Mouse (Mus musculus): ENCODE data around the gene Pcgf1. TPM values are rescaled to one million over a fixed set of nuclear protein-coding genes. Genes with fewer than 3 reads are reported as not detected.

Pcgf1 gene
- polyA plus RNA-seq, 1 experiment from 2014 or later: 19.3 TPM

GRCm38 (mm10) chr6:83043561-83043960, 34.1 kb upstream of the Pcgf1 start:
- DNase-seq (no peak), ATAC-seq (ENCODE audit: low read depth) (no peak)
- 65% methylated on average over 6 of the region's 6 CpGs for WGBS (ENCODE audit: insufficient replicate concordance)
- H3K27me3 ChIP-seq: no peaks in the 10 kb centered on the region
- no peak overlapping the region for H3K4me2 ChIP-seq
- H3K36me3 ChIP-seq: no peaks in the 10 kb centered on the region
- no peak overlapping the region for H3K4me3 ChIP-seq (replicated peaks)
- 0 out of 2 replicates have a peak overlapping the region, but pooled peaks have one; percentile 21 for H3K27ac ChIP-seq
- peaks cover 28% of the 10 kb centered on the region for H3K4me1 ChIP-seq (replicated peaks)
- H3K9me3 ChIP-seq (replicated peaks): no peaks in the 10 kb centered on the region
- H3K9ac ChIP-seq: no peak overlapping the region

- H3K4me3 ChIP-seq (replicated peaks): no peak overlapping the region
- H3K4me2 ChIP-seq: no peak overlapping the region
- no peak overlapping the region for H3K27ac ChIP-seq
- 72% methylated on average over 5 of the region's 5 CpGs for WGBS (ENCODE audit: insufficient replicate concordance)
- H3K4me1 ChIP-seq (replicated peaks): peaks cover 24% of the 10 kb centered on the region
- H3K9ac ChIP-seq: no peak overlapping the region
- no peak for ATAC-seq (ENCODE audit: low read depth)
- no peaks in the 10 kb centered on the region for H3K9me3 ChIP-seq (replicated peaks)
- no peak for DNase-seq
- H3K27me3 ChIP-seq: no peaks in the 10 kb centered on the region
- no peaks in the 10 kb centered on the region for H3K36me3 ChIP-seq
These were observed 33.7 kb upstream of the Pcgf1 start for GRCm38 (mm10) chr6:83043993-83044392.

GRCm38 (mm10) chr6:83044742-83045141, 32.9 kb upstream of the Pcgf1 start:
- WGBS (ENCODE audit: insufficient replicate concordance): 66% methylated on average over 9 of the region's 9 CpGs
- no peak for DNase-seq
- no peak overlapping the region for H3K9ac ChIP-seq
- no peaks in the 10 kb centered on the region for H3K36me3 ChIP-seq
- no peaks in the 10 kb centered on the region for H3K27me3 ChIP-seq
- no peak overlapping the region for H3K4me3 ChIP-seq (replicated peaks)
- H3K9me3 ChIP-seq (replicated peaks): no peaks in the 10 kb centered on the region
- no peak overlapping the region for H3K27ac ChIP-seq
- H3K4me1 ChIP-seq (replicated peaks): peaks cover 18% of the 10 kb centered on the region
- ATAC-seq (ENCODE audit: low read depth): no peak
- H3K4me2 ChIP-seq: no peak overlapping the region

- H3K27ac ChIP-seq: 0 out of 2 replicates have a peak overlapping the region, but pooled peaks have one; percentile 11
These were observed 28.3 kb upstream of the Pcgf1 start for GRCm38 (mm10) chr6:83049367-83049766.

GRCm38 (mm10) chr6:83053136-83053960, 24.3 kb upstream of the Pcgf1 start:
- ATAC-seq (ENCODE audit: low read depth): no peak
- H3K4me3 ChIP-seq (replicated peaks): peak overlapping the region; percentile 100
- peaks cover 53% of the 10 kb centered on the region for H3K36me3 ChIP-seq
- peak overlapping the region; percentile 100 for H3K9ac ChIP-seq
- DNase-seq: peak; percentile 41
- peak overlapping the region; percentile 97 for H3K4me2 ChIP-seq
- H3K27me3 ChIP-seq: 0 out of 2 replicates have a peak, but pooled peaks cover 2% of the 10 kb centered on the region
- peaks cover 56% of the 10 kb centered on the region for H3K4me1 ChIP-seq (replicated peaks)
- WGBS (ENCODE audit: insufficient replicate concordance): under 1% methylated on average over 26 of the region's 26 CpGs
- H3K9me3 ChIP-seq (replicated peaks): no peaks in the 10 kb centered on the region
- peak overlapping the region; percentile 97 for H3K27ac ChIP-seq

More at GRCm38 (mm10) chr6:83049367-83049766, 28.3 kb upstream of the Pcgf1 start:
- Histone ChIP-seq H3K36me3 (peaks cover 27% of the 10 kb centered on the region), H3K4me2 (no peak overlapping the region), H3K27me3 (no peaks in the 10 kb centered on the region), H3K9me3 (replicated peaks) (no peaks in the 10 kb centered on the region), H3K4me3 (replicated peaks) (no peak overlapping the region), H3K4me1 (replicated peaks) (peaks cover 37% of the 10 kb centered on the region), H3K9ac (no peak overlapping the region)
- DNase-seq (no peak), ATAC-seq (ENCODE audit: low read depth) (no peak)
- 60% methylated on average over 10 of the region's 10 CpGs for WGBS (ENCODE audit: insufficient replicate concordance)

GRCm38 (mm10) chr6:83054074-83054851, 23.4 kb upstream of the Pcgf1 start, which contains the start of gene Aup1:
Gene Aup1, plus strand, starts transcription at chr6:83054521.
- Histone ChIP-seq H3K36me3 (peaks cover 54% of the 10 kb centered on the region), H3K4me1 (replicated peaks) (peaks cover 65% of the 10 kb centered on the region), H3K9me3 (replicated peaks) (no peaks in the 10 kb centered on the region), H3K4me2 (peak within 1 kb of the TSS; percentile 97), H3K4me3 (replicated peaks) (peak within 1 kb of the TSS; percentile 100), H3K27me3 (0 out of 2 replicates have a peak, but pooled peaks cover 4% of the 10 kb centered on the region), H3K9ac (peak within 1 kb of the TSS; percentile 100), H3K27ac (peak within 1 kb of the TSS; percentile 97)
- under 1% methylated on average over 64 of the region's 64 CpGs for WGBS (ENCODE audit: insufficient replicate concordance)
- DNase-seq (peak; percentile 98), ATAC-seq (ENCODE audit: low read depth) (peak; percentile 95)

- peaks cover 65% of the 10 kb centered on the region for H3K4me1 ChIP-seq (replicated peaks)
- DNase-seq: no peak
- peaks cover 54% of the 10 kb centered on the region for H3K36me3 ChIP-seq
- H3K9me3 ChIP-seq (replicated peaks): no peaks in the 10 kb centered on the region
- peak within 1 kb of the TSS; percentile 100 for H3K4me3 ChIP-seq (replicated peaks)
- H3K4me2 ChIP-seq: peak within 1 kb of the TSS; percentile 97
- peak within 1 kb of the TSS; percentile 97 for H3K27ac ChIP-seq
- H3K9ac ChIP-seq: peak within 1 kb of the TSS; percentile 100
- under 1% methylated on average over 50 of the region's 50 CpGs for WGBS (ENCODE audit: insufficient replicate concordance)
- peaks cover 5% of the 10 kb centered on the region for H3K27me3 ChIP-seq
- ATAC-seq (ENCODE audit: low read depth): peak; percentile 14
These were observed 22.7 kb upstream of the Pcgf1 start, which contains the start of gene Htra2 for GRCm38 (mm10) chr6:83054871-83055431. Gene Htra2, minus strand, starts transcription at chr6:83055273.

GRCm38 (mm10) chr6:83057790-83058189, 19.9 kb upstream of the Pcgf1 start, which contains the start of gene Dqx1:
Gene Dqx1, plus strand, starts transcription at chr6:83057844.
- ATAC-seq (ENCODE audit: low read depth): no peak
- 73% methylated on average over 3 of the region's 3 CpGs for WGBS (ENCODE audit: insufficient replicate concordance)
- peak within 1 kb of the TSS; percentile 100 for H3K9ac ChIP-seq

GRCm38 (mm10) chr6:83058725-83059124, 18.9 kb upstream of the Pcgf1 start:
- Histone ChIP-seq H3K9me3 (replicated peaks) (no peaks in the 10 kb centered on the region), H3K36me3 (peaks cover 33% of the 10 kb centered on the region), H3K9ac (peak overlapping the region; percentile 52), H3K4me2 (peak overlapping the region; percentile 51), H3K27ac (peak overlapping the region; percentile 56; the same call in 1 of the 2 replicates), H3K4me1 (replicated peaks) (peaks cover 37% of the 10 kb centered on the region), H3K4me3 (replicated peaks) (peak overlapping the region; percentile 41), H3K27me3 (peaks cover 41% of the 10 kb centered on the region)
- 78% methylated on average over 2 of the region's 2 CpGs for WGBS (ENCODE audit: insufficient replicate concordance)
- ATAC-seq (ENCODE audit: low read depth) (no peak), DNase-seq (no peak)

More at GRCm38 (mm10) chr6:83057790-83058189, 19.9 kb upstream of the Pcgf1 start, which contains the start of gene Dqx1:
- Histone ChIP-seq H3K27me3 (peaks cover 32% of the 10 kb centered on the region), H3K9me3 (replicated peaks) (no peaks in the 10 kb centered on the region), H3K4me3 (replicated peaks) (peak within 1 kb of the TSS; percentile 100), H3K27ac (peak within 1 kb of the TSS; percentile 56), H3K4me1 (replicated peaks) (peaks cover 44% of the 10 kb centered on the region), H3K36me3 (peaks cover 33% of the 10 kb centered on the region), H3K4me2 (peak within 1 kb of the TSS; percentile 51)
- DNase-seq: no peak

GRCm38 (mm10) chr6:83065995-83066394, 11.7 kb upstream of the Pcgf1 start:
- DNase-seq (no peak), ATAC-seq (ENCODE audit: low read depth) (no peak)
- 38% methylated on average over 8 of the region's 8 CpGs for WGBS (ENCODE audit: insufficient replicate concordance)
- Histone ChIP-seq H3K9me3 (replicated peaks) (no peaks in the 10 kb centered on the region), H3K9ac (no peak overlapping the region), H3K4me3 (replicated peaks) (no peak overlapping the region), H3K27ac (no peak overlapping the region), H3K4me1 (replicated peaks) (peaks cover 28% of the 10 kb centered on the region), H3K36me3 (0 out of 2 replicates have a peak, but pooled peaks cover 4% of the 10 kb centered on the region), H3K4me2 (no peak overlapping the region), H3K27me3 (peaks cover 100% of the 10 kb centered on the region)
